Mouse (Mus musculus) T-cell, adult 2 months (primary cell): ENCODE results near the gene Gcnt4.
"Not testable (repeated sequence)": the region's sequence is repeated elsewhere in the genome, so short reads cannot be mapped to it uniquely, and the experiment has no call there.

Experiments used
- DNase-seq: peaks from one replicate; pipeline ENCODE4 v3.0.0; 2022; ENCODE audit warnings: low spot score

Gcnt4 gene

DNA sequence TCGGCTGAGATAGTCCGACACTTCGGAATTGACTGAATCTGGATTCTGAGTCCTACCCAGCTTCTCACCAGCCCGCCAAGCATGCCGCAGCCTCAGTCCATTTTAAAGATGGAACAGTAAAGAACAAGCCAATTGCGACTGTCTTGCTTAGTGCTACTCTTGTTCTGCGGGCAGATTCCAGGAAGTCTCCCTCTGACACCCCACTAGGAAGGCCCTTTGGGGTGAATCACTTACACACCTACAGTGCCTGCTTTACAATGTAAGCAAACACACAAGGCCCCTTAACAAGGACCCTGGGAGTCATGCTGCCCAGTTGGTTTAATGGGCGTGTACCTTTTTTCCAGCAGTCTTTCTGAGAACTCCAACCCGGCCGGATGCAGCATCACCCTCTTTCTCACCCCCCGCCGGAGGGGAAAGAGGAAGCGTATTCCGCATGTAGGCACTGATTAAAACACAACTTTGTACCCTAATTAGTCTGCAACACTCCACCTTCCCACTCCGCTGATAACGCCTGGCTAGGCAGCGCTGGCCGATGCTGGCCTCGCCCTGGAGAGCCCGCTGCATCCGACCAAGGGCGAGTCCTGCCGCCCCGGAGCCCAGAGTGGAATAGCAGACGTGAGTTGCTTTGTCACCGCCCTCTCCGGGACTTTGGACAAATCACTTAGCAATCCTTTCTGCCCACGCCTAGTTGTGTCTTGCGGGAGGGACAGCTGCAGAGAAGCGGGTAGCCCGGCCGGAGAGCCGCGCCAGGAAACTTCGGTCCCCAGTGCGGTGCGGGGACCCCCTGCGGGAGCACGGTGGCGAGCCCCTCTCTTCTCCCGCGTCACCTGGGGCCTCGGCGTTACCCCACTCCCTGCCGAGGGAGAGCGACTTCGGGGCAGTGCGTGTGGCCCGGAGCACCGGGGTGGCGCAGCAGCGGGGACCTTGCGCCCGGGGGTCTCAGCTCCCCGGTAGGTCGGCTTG lies at the start of gene Gcnt4:
Gene Gcnt4 (plus strand): TSS at position 691 of the 963 bp plus-strand sequence.
- DNase-seq: peak; percentile 21

DNA sequence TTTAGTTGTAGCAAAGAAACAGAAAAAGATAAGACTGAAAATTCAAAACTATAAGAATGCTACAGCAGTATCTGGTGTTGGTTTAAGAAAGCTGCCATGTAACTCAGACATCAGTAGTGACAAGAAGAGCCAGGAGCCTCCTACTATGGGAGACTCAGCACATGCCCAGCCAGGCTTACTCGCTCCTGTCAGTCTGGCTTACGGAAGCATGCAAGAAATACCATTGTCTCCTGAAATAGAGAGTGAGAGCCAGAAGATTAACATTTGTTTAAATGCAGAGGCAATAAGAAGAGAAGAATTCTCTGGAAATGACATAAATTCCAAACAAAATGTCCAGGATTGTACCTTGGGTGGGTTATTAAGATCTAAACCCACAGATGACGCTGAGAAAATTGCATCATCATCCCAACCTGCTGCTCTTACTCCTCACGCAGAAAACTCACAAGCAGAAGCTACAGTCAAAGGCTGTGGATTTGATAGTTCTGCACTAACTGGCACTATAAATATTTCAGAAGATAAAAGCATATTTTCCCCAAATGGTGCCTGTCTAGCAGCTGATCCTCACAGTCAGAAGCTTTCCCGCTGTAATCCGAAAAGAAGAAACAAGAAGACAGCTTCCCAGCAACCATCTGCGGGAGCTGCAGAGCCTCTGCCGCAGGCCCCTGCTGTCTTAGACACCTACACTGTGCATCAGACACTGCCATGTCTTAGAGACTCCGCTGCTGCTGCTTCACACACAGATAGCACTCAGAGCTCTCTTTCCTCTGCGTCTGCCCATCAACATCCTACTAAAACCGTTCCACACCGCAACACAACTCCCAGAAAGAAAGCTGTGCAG lies 46.0 kb upstream of the Gcnt4 start:
- no peak for DNase-seq

GRCm38 (mm10) chr13:96884534-96884933 lies 40.0 kb upstream of the Gcnt4 start:
- DNase-seq: no peak

DNA sequence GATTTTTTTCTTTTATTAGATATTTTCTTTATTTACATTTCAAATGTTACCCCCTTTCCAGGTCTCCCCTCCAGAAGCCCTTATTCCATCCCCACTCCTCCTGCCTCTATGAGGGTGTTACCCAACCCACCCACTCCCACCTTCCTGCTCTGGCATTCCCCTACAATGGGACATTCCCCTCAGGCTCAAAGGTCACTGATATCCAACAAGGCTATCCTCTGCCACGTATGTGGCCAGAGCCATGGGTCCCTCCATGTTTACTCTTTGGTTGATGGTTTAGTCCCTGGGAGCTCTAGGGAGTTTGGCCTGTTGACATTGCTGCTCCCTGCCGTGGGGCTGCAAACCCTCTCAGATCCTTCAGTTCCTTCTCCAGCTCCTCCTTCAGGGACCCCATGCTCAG lies 34.5 kb upstream of the Gcnt4 start:
- no peak for DNase-seq

DNA sequence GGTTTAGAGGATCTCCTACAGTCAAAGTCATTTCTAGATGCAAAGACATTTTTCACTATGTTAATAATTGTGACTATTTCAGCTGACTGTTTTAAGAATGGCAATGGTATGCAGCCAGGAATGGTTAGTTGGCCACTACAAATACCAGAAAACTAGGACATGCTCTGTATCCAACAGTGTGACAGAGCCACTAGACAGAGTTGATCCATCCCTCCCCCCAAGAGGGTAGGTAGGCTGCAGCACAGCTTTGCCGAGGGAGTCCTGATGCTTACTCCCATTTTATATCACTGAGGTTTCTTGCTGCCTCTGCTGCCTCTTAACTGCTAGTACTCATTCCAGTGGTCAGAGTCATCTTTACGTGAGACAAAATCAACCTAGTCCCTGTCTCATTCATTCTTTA lies 29.3 kb upstream of the Gcnt4 start:
- no peak for DNase-seq

- DNase-seq: no peak
Measured at GRCm38 (mm10) chr13:96906717-96907116, 17.8 kb upstream of the Gcnt4 start.

DNA sequence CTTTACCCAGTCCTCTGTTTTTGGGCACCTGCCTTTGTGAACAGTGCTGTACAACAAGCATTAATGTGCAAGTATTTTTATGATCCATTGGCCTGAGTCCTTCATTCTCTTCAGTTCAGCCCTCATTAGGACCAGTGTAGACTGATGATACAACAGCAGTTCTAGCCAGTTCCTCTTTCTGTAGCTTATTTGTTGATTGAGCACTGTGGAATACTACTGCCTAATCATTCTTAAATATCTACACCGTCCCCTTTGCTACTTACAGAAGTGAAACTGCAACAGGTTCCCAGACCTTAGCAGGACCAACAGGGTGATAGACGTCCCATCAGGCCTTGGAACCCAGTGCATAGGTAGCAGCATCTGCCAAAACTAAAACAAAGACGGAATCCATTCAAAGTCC lies 13.3 kb upstream of the Gcnt4 start:
- DNase-seq: no peak

DNA sequence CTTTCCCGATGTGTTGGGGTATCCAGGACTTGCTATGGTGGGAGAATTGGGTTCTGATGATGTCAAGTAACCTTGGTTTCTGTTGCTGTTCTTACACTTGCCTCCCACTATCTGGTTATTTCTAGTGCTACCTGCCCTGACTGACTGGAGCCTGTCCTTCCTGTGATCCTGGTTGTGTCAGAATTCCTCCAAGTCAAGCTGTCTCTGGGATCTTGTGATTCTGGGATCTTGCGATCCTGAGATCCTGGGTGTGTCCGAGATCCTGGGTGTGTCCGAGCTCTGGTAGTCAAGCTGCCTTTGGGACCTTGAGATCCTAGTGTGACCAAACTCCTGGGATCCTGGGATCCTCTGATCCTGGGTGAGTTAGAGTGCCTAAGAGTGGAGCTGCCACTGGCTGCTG lies 1.4 kb upstream of the Gcnt4 start:
- DNase-seq: not testable (repeated sequence)

DNA sequence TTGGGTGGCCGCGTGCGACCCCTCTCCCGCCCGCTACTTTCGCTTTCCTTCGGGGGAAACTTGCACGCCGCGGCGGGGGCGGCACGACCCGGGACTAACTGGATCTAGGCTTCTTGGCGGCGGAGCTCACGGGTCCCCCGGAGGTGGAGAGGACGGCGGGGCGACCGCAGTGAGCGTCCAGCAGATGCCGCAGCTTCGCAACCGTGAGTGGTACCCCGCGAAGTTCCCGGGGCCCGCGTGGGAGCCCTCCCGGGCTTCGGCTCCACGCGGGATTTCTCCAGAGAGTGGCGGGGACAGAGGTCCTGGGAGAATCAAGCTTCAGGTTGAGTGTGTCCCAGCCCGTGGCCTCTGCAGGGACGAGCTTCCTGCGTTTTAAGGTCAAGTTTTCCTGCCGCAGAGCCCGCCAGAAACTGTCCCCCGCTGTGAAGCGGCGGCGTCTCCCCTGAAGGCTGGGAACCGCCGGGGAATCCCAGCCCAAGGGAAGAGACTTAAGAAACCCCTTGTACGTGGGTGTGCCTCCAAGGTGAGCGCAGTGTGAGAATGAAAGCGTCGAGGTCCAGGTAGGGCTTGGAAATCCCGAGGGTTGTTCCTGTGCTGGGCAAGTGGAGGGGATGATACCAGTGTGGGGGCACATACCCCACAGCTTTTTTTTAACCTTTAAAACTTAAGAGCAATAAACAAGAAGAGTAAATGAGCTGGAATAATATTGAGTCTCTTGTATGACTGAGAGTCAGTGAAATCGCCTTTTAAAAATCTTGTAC lies 676 bp downstream of the Gcnt4 start:
- DNase-seq: peak; percentile 20

DNA sequence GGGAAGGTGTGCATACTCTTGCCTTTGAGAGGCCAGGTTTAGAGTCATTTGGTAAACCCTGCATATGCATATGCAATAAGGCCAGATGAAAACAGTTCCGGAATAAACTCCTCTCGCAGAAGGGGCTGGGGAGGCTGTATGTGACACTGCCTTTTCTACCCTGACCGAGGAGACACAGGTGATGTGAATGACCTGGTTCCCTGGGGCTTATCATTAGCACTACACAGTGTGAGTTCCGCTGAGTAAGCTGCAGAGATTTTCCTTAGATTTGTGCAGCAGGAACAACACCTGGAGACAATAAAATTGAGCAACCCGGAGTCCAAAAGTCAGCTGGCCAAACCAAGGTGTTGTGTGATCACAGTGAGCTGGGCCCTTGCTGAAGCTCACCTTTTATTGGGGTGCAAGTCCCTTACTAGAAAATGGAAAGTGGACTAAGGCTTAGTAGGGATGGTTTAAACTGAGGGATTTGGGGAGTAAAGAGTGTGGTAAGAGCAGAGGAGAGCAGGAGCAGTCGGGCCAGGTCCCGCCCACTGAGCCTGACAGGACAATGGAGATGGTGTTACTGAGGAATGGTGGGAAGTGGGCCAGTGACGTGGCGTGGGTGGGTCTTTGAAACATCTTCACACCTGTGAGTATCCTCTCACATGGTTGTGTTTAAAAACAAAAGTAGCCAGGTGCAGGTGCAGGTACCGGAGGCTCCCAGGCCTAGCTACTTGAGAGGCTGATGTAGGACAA lies 1.7 kb downstream of the Gcnt4 start:
- DNase-seq: no peak

- no peak for DNase-seq
Measured at GRCm38 (mm10) chr13:96927781-96928180, 3.3 kb downstream of the Gcnt4 start.

DNA sequence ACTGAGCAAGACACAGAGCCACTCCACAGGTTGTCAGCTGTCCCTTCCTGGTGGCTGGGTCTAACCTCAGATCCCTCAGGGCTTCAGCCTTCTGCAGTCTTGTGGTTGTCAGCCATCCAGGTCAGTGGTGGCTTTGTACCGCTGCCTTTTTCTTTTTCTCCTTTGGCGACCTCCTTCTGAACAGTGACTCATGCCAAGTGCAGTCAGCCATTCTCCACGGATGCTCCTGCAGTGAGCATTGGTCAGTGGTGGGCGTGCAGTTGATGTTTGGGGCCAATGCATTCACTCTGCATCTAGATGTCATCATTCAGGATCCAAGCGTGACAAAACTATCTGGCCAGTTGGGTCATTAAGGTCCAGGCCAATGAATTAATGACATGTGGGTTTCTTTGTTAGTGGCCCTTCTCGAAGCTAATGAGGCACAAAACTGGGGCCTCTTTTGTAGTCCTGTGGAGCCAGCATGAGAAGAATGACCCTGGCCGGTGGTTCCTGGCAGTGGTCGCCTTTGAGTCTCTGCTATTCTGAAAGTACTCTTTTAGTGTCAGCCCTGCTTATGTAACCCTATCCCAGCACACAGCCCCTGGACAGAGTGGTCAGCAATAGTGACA lies 4.0 kb downstream of the Gcnt4 start:
- DNase-seq: no peak

GRCm38 (mm10) chr13:96932745-96933144 lies 8.3 kb downstream of the Gcnt4 start:
- DNase-seq: no peak

- no peak for DNase-seq
Measured at GRCm38 (mm10) chr13:96933367-96933766, 8.9 kb downstream of the Gcnt4 start.

GRCm38 (mm10) chr13:96936173-96936777 lies 11.8 kb downstream of the Gcnt4 start:
- no peak for DNase-seq

DNA sequence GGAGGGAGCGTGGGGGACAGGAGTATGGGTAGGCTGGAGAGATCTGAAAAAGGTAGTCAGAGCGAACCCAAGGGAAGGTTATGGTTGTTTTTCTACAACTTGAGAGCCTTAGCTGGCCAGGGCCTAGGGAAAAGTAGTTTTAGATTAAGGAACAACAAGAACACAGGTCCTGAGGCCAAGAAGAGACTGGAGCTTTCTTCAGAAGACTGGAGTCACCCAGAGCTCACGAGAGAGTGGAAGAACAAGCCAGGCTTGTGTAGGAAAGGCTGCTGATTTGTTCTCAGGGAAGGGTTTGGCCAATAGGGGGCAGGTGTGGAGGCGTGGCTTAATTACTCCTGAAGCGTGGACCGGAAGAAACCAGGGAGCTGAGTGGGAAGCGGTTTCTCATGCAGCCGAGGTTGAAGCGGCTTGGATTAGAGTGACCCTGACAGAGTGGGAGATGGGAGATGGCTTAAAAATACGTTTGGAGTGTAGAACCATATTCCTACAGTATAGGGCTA lies 12.6 kb downstream of the Gcnt4 start:
- DNase-seq: no peak

GRCm38 (mm10) chr13:96939680-96940079 lies 15.2 kb downstream of the Gcnt4 start:
- DNase-seq: no peak

GRCm38 (mm10) chr13:96941481-96941880 lies 17.0 kb downstream of the Gcnt4 start:
- not testable (repeated sequence) for DNase-seq

DNA sequence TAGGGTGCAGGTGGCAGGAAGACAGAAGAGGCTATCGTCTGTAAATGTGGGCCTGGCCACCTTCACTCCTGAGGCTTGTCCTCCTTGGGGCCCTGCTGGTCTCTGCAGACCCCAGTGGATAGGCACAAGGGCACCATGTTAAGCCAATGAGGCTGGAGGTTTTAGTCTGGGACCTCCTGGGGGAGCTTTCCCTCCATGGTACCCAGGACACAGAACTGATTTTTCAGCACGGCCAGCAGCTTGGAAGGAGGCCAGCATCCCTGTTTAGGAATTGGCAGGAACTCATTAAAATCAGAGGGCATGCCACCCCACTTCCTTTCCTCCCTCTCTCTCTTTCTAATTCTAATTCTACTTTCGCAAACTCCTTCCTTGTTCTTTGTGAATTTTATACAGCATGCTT lies 19.1 kb downstream of the Gcnt4 start:
- no peak for DNase-seq

DNA sequence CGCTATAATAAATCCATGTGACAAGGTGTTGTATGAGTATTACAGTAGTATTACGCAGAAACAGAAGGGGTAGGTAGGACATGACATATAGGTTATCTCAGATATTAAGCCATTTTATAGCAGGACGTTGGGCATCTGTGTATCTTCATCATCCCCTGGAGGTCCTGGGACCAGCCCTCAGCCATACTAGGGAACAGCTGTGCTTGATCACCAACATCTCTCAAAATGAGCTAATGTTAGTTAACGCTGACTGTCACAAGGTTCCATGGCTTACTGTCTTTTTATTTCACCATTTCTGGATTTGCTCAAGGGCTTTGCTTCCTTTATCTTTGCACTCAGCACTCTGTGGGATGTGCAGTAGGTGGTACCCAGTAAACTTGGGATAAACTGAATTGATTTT lies 21.3 kb downstream of the Gcnt4 start:
- DNase-seq: no peak
